Comparison of ENCODE assay signal across 15 mouse cellular contexts in genomic region chr4:136980921-136981320, GRCm38 (mm10). TPM values are rescaled to one million over a fixed set of nuclear protein-coding genes. Genes with fewer than 3 reads are reported as not detected.
A peak's percentile ranks its signal among the peaks of the same experiment; 100 is the strongest.
DNase-seq lines count a peak whose midpoint lies in the region; ATAC-seq lines count a peak whose summit lies in the region.
"Had no signal": no experiment of that assay in that cellular context is flagged by ENCODE, and none has a peak within 500 bp of the region (broad histone marks: within the 10 kb centered on the region; RNA-seq: fewer than 3 reads in every experiment).

No protein-coding gene starts in this region.

- H3K9ac ChIP-seq in forebrain, embryonic 15.5 days (replicated peaks), result no peak overlapping the region
- H3K9ac ChIP-seq in forebrain, embryonic 12.5 days, result no peak overlapping the region
- 0 out of 2 replicates have a peak overlapping the region, but pooled peaks have one; percentile 6 for H3K9ac ChIP-seq in midbrain, embryonic 13.5 days (replicated peaks)
- H3K9ac ChIP-seq: embryonic facial prominence, embryonic 12.5 days; liver, embryonic 14.5 days had no signal

- H3K27ac ChIP-seq in forebrain, embryonic 15.5 days (replicated peaks), result no peak overlapping the region
- no peak overlapping the region for H3K27ac ChIP-seq in forebrain, embryonic 12.5 days
- 0 out of 2 replicates have a peak overlapping the region, but pooled peaks have one; percentile 40 for H3K27ac ChIP-seq in midbrain, embryonic 13.5 days
- H3K27ac ChIP-seq in midbrain, embryonic 10.5 days (replicated peaks), result no peak overlapping the region
- H3K27ac ChIP-seq: embryonic facial prominence, embryonic 12.5 days; limb, embryonic 10.5 days; liver, embryonic 14.5 days had no signal

- H3K4me2 ChIP-seq in forebrain, embryonic 15.5 days (replicated peaks), result no peak overlapping the region
- no peak overlapping the region for H3K4me2 ChIP-seq in forebrain, embryonic 12.5 days
- no peak overlapping the region for H3K4me2 ChIP-seq in midbrain, embryonic 13.5 days (replicated peaks)
- H3K4me2 ChIP-seq: embryonic facial prominence, embryonic 12.5 days had no signal

- H3K27me3 ChIP-seq in forebrain, embryonic 15.5 days, result no peaks in the 10 kb centered on the region
- H3K27me3 ChIP-seq in forebrain, embryonic 12.5 days, result peaks cover 10% of the 10 kb centered on the region
- peaks cover 70% of the 10 kb centered on the region for H3K27me3 ChIP-seq in midbrain, embryonic 13.5 days
- peaks cover 88% of the 10 kb centered on the region for H3K27me3 ChIP-seq in midbrain, embryonic 10.5 days (ENCODE audit: low read depth, poor library complexity, severe bottlenecking)

- no peak overlapping the region for H3K4me3 ChIP-seq in forebrain, embryonic 15.5 days
- no peak overlapping the region for H3K4me3 ChIP-seq in forebrain, embryonic 12.5 days (replicated peaks)
- H3K4me3 ChIP-seq in midbrain, embryonic 13.5 days (replicated peaks), result no peak overlapping the region
- no peak overlapping the region for H3K4me3 ChIP-seq in midbrain, embryonic 10.5 days
- H3K4me3 ChIP-seq: embryonic facial prominence, embryonic 12.5 days; limb, embryonic 10.5 days; myocyte had no signal

- no peak for DNase-seq in midbrain, embryonic 10.5 days (ENCODE audit: low spot score)
- DNase-seq in cerebellum, adult 9-10 months, result peak; percentile 42
- DNase-seq in kidney, postnatal 4 days, result peak; percentile 24 to 47
- DNase-seq in embryo, embryonic 9.5 days (ENCODE audit: extremely low spot score), result no peak
- DNase-seq: thymus, postnatal 4 days had no signal

- no peaks in the 10 kb centered on the region for H3K9me3 ChIP-seq in forebrain, embryonic 15.5 days
- no peaks in the 10 kb centered on the region for H3K9me3 ChIP-seq in forebrain, embryonic 12.5 days
- no peaks in the 10 kb centered on the region for H3K9me3 ChIP-seq in midbrain, embryonic 13.5 days
- no peaks in the 10 kb centered on the region for H3K9me3 ChIP-seq in midbrain, embryonic 10.5 days (replicated peaks)
- H3K9me3 ChIP-seq: embryonic facial prominence, embryonic 12.5 days; limb, embryonic 10.5 days had no signal

- 0 out of 2 replicates have a peak, but pooled peaks have one; percentile 36 for ATAC-seq in forebrain, embryonic 15.5 days (replicated peaks)
- ATAC-seq in forebrain, embryonic 12.5 days (ENCODE audit: low FRiP score), result no peak
- ATAC-seq in midbrain, embryonic 13.5 days, result peak; percentile 35; the same call in 1 of the 2 replicates
- ATAC-seq in megakaryocyte, adult 5-6 weeks (ENCODE audit: poor library complexity, severe bottlenecking), result no peak

- peaks cover 18% of the 10 kb centered on the region for H3K4me1 ChIP-seq in forebrain, embryonic 15.5 days
- peaks cover 17% of the 10 kb centered on the region; the same call in 1 of the 2 replicates for H3K4me1 ChIP-seq in forebrain, embryonic 12.5 days
- peaks cover 36% of the 10 kb centered on the region for H3K4me1 ChIP-seq in midbrain, embryonic 13.5 days (replicated peaks)
- H3K4me1 ChIP-seq in midbrain, embryonic 10.5 days, result peaks cover 30% of the 10 kb centered on the region
- H3K4me1 ChIP-seq: embryonic facial prominence, embryonic 12.5 days had no signal

- WGBS in forebrain, embryonic 15.5 days, result 55% methylated on average over 4 of the region's 4 CpGs
- 69% methylated on average over 4 of the region's 4 CpGs for WGBS in forebrain, embryonic 12.5 days
- WGBS in midbrain, embryonic 13.5 days, result 69% methylated on average over 4 of the region's 4 CpGs
- 88% methylated on average over 4 of the region's 4 CpGs for WGBS in midbrain, embryonic 10.5 days

- H3K36me3 ChIP-seq in forebrain, embryonic 15.5 days, result no peaks in the 10 kb centered on the region
- H3K36me3 ChIP-seq in forebrain, embryonic 12.5 days (replicated peaks), result no peaks in the 10 kb centered on the region
- 0 out of 2 replicates have a peak, but pooled peaks cover 3% of the 10 kb centered on the region for H3K36me3 ChIP-seq in midbrain, embryonic 13.5 days
- peaks cover 6% of the 10 kb centered on the region; the same call in 1 of the 2 replicates for H3K36me3 ChIP-seq in midbrain, embryonic 10.5 days
- H3K36me3 ChIP-seq: embryonic facial prominence, embryonic 12.5 days had no signal

RNA-seq across cellular contexts. Expression of gene Epha8, which starts 24.3 kb away (rescaled TPM):
- 4.6 and 5.1 TPM in 2 replicates for polyA plus RNA-seq in forebrain, embryonic 15.5 days (2015; fragmentation: Nextera tagmentation; extraction: Ambion mirVana)
- polyA plus RNA-seq in forebrain, embryonic 12.5 days (2016; fragmentation: Nextera tagmentation; extraction: Ambion mirVana), result 1.3 and 1.8 TPM in 2 replicates
- polyA plus RNA-seq in midbrain, embryonic 13.5 days (2015; fragmentation: Nextera tagmentation; extraction: Ambion mirVana), result 11.4 and 16.0 TPM in 2 replicates
- 3.9 and 6.9 TPM in 2 replicates for polyA plus RNA-seq in midbrain, embryonic 10.5 days (2016; fragmentation: Nextera tagmentation; extraction: Ambion mirVana)
- 0.09 TPM in 1 of 2 replicates, not detected in the other for total RNA-seq in megakaryocyte, adult 5-6 weeks (2015)
- 0.16 TPM in 1 of 2 replicates, not detected in the other for total RNA-seq in megakaryocyte, adult 5-6 weeks (2017)
- total RNA-seq: heart, postnatal 10 days; MEL had no signal
- polyA plus RNA-seq: myocyte had no signal

Comparison
In these comparisons a context has a peak if more than half of its experiments do, and no peak if none do; other contexts are left out.
1. ATAC-seq: peak in forebrain, embryonic 15.5 days (single experiment) and midbrain, embryonic 13.5 days (single experiment); none in forebrain, embryonic 12.5 days (single experiment) and megakaryocyte, adult 5-6 weeks (single experiment).
2. DNase-seq: peak in cerebellum, adult 9-10 months (single experiment) and kidney, postnatal 4 days (2 of 2); none in midbrain, embryonic 10.5 days (single experiment) and embryo, embryonic 9.5 days (single experiment).